Mouse (Mus musculus): ENCODE measurements around the gene Arvcf.

The Arvcf gene

GRCm38 (mm10) chr16:18411802-18412476 is 64.0 kb downstream of the Arvcf start:
- peak in 1 of 2 experiments; percentile 55 for DNase-seq

- DNase-seq = peak in 1 of 2 experiments; percentile 4
Measured at GRCm38 (mm10) chr16:18413032-18413816, 65.2 kb downstream of the Arvcf start.

- peak in 1 of 2 experiments; percentile 40 for DNase-seq
Measured at GRCm38 (mm10) chr16:18416094-18416761, 68.2 kb downstream of the Arvcf start.

- DNase-seq = no peak
Measured at GRCm38 (mm10) chr16:18416837-18417236, 68.9 kb downstream of the Arvcf start.

GRCm38 (mm10) chr16:18417491-18417890 is 69.5 kb downstream of the Arvcf start:
- no peak for DNase-seq

GRCm38 (mm10) chr16:18418756-18419602 is 71.0 kb downstream of the Arvcf start:
- DNase-seq = no peak

- no peak for DNase-seq
Measured at GRCm38 (mm10) chr16:18419603-18420026, 71.6 kb downstream of the Arvcf start.

GRCm38 (mm10) chr16:18420571-18420970 is 72.6 kb downstream of the Arvcf start:
- DNase-seq = no peak

GRCm38 (mm10) chr16:18423203-18423914 is 75.4 kb downstream of the Arvcf start:
- no peak for DNase-seq

- DNase-seq = no peak
Measured at GRCm38 (mm10) chr16:18423915-18424265, 75.9 kb downstream of the Arvcf start.

GRCm38 (mm10) chr16:18424364-18425045 is 76.5 kb downstream of the Arvcf start:
- no peak for DNase-seq

GRCm38 (mm10) chr16:18425475-18426214 is 77.7 kb downstream of the Arvcf start:
- DNase-seq = no peak

- DNase-seq = peak; percentile 65 to 72
Measured at GRCm38 (mm10) chr16:18426215-18426791, 78.3 kb downstream of the Arvcf start, which contains the start of gene Txnrd2. TSS of gene Txnrd2 (plus strand) at chr16:18426384.

- DNase-seq = no peak
Measured at GRCm38 (mm10) chr16:18426802-18427280, 78.9 kb downstream of the Arvcf start, which contains the start of gene Comt. TSS of gene Comt (minus strand) at chr16:18426852.

GRCm38 (mm10) chr16:18428011-18428515 is 80.1 kb downstream of the Arvcf start:
- no peak for DNase-seq

GRCm38 (mm10) chr16:18428516-18429042 is 80.6 kb downstream of the Arvcf start:
- DNase-seq = no peak

GRCm38 (mm10) chr16:18429641-18430040 is 81.7 kb downstream of the Arvcf start:
- no peak for DNase-seq

- DNase-seq = no peak
Measured at GRCm38 (mm10) chr16:18430641-18431212, 82.7 kb downstream of the Arvcf start.

GRCm38 (mm10) chr16:18433341-18433920 is 85.4 kb downstream of the Arvcf start:
- no peak for DNase-seq
